Mouse (Mus musculus): ENCODE measurements around the gene Meiob.

- TF ChIP-seq CTCF (IDR thresholded peaks at IDR 0.05; ENCODE audit: borderline replicate concordance, insufficient read depth, low read length) (no peak), POLR2A (IDR thresholded peaks at IDR 0.05; ENCODE audit: low read depth, low read length) (no peak)
These were observed 35.8 kb downstream of the Meiob start, which contains the start of gene Hagh for GRCm38 (mm10) chr17:24839842-24840241.
